Mouse (Mus musculus): ENCODE data around the gene Hoxd4.

The Hoxd4 gene

DNA sequence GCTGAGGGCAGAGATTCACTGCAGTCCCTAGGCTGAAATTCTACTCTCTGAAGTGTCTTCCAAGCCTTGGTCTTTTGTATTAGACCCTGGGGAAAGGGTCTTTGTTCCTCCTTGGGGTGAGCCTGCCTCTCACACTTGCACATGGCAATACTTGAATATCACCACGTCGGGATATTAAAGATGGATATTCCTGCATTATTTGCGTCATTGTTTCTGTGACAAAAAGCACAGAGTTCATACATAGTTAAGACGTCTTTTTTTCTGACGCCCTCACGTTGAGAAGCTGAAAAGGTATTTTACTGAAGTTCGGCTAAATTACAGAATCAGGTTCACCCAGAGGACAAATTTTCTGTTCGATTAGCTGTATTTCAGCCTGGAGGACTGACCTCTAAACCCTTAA is 18.6 kb downstream of the Hoxd4 start:
- DNase-seq (ENCODE audit: low spot score), result no peak

DNA sequence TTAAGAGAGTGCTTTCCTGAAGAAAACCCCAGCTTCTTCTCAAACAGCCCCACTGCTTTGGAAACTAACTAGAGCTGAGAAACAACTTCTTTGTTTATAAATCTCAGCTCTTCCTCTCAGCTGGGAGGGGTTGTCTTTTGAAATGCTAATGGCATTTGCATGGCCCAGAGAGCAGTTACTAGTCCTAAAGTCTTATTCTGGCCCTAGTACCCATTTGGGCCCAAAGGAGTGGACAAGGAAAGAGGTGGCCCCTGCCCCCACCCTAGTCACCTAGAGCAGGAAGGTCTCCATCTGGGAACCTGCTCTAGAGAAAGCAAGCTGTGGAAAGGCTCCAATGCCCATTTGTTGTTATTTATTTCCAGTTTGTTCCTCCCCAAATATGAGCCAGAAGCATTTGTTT is 19.3 kb downstream of the Hoxd4 start:
- no peak for DNase-seq (ENCODE audit: low spot score)

DNA sequence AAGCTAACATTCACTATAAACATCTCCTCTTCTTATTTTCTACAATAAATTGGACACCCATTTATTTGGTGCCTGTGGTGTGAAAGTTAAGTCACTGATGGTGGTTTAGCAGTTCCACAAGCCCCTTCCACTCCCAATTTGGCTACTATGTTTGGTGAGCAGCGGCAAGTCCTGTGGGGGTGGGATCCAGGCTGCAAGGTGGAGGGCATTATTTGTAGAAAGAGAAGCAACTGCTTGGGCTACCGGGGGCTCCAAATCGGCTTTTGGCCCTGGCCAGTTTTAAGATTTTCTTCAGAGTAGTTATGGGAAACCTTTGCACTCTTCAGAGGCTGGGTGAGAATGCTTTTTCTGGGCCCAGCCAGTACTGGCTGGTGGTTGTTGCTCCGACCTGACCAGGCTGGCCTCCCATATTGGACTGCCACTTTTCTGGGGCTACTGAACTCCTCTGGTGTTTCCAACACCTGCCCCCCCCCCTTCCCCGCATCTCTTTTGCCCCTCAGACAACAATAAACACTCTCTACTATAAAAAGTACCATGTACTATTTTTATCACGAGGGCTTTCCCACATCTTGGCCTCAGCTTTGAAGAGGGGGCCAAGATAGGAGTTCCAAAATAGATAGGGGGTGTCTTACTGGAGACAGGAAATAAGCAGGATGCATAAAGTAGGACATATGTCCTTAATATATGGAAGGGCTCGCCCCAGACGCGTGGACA is 20.2 kb downstream of the Hoxd4 start:
- DNase-seq (ENCODE audit: low spot score), result no peak

DNA sequence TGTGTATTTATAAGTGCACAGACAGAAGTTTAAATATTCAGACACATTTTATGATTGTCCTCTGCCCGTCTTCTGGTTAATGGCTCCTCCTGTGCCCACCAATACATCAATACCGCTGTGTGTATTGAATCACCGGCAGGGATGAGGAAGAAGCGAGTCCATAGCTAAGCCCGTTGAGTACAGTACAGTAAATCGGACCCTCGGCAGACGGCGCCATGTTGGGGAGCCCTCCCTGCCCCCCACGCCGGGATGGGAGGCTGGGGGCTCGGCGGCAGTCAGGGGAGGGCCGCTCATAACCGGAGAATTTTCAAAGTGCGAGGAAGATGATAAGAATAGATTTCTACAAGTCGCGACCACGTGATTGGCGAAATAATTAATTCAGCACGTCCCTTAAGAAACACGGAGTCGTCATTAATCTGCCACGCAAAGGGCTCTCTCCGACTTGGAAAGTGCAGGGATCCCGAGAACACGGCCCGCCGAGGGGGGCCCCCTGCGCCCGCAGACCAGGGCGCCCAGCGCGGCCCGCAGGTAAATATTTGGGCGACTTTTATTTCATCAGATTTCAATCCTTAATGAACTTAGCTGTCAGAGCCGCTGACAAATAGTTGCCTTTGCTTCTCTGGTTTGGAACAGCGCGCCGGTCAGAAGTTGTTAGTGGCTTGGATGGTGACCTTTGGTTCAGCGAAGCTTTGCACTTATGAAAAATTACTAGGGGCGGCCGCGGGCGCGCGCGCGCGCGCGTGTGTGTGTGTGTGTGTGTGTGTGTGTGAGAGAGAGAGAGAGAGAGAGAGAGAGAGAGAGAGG is 21.0 kb downstream of the Hoxd4 start:
- no peak for DNase-seq (ENCODE audit: low spot score)

DNA sequence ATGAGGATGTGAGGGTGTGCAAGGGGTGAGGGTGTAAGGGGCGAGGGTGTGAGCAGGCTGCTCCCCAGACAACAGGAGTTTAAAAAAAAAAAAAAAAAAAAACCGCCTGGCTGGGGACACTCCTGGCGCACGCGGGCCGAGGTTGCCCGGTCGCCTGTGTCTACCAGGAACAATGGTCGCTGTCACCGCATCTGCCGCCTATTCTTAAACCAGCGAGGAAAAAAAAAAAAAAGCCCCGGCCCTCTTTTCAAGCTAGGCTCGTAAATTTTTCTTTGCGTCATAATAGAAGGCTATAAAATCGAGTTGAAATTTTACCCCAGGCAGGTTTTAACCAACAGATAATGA is 21.6 kb downstream of the Hoxd4 start:
- no peak for DNase-seq (ENCODE audit: low spot score)

DNA sequence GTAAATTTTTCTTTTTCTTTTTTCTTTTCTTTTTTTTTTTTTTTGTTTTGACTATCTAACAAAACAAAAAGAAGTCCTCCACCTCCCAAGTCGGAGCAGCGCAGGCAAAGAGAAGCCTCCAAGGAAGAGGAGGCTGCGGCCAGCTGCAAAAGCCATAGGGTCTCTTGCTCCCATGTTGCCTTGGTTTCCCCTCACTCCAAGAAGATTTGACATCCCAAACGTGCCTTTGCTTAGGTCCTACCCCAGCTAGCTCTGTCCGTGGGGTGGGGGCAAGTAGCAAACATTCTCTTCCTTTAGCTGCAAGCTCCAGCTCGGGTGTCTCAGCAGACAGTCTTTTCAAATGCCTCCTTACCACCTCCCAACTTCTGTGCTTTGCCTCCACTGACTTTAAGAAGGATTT is 22.0 kb downstream of the Hoxd4 start:
- DNase-seq (ENCODE audit: low spot score), result no peak

GRCm38 (mm10) chr2:74734451-74734850 is 22.7 kb downstream of the Hoxd4 start:
- DNase-seq (ENCODE audit: low spot score), result no peak

DNA sequence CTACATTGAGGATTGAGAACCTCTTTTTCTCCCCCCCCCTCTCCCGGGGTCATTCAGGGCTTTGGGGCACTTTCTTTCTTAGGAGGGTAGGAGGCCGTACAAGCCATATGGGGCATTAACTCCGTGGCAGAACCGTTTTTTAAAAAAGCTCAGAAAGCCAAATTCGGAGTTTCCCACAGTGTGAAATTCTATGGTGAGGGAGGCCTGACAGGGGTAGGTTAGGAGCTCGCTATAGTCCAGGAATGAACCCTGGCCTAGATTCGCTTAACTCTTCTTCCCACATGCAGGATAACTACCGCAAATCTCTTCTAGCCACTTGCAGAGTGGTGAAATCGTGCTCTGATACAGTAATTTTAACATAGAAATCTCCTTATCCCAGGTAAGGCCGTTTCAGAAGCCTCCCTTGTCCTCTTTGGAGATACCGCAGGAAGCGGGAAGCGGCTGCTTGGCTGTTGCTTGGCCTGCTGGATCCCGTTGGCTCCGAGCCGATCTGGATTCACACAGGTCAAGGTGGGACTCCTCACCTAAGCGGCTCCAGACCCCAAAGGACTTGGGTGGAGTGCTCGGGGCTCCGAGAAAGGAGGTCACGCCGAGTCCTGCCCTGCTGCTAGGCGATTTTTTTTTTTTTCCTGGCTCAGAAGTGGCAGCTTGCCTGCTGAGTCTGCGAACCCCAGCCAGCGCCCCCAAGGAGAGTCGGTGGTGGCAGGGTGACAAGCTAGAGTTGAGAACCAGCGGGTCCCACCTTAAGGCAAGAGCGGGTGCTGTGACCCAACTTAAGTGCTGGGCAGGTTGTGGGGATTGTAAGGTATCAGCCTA is 23.5 kb downstream of the Hoxd4 start:
- no peak for DNase-seq (ENCODE audit: low spot score)

GRCm38 (mm10) chr2:74735851-74736687 is 24.3 kb downstream of the Hoxd4 start:
- DNase-seq (ENCODE audit: low spot score), result no peak

DNA sequence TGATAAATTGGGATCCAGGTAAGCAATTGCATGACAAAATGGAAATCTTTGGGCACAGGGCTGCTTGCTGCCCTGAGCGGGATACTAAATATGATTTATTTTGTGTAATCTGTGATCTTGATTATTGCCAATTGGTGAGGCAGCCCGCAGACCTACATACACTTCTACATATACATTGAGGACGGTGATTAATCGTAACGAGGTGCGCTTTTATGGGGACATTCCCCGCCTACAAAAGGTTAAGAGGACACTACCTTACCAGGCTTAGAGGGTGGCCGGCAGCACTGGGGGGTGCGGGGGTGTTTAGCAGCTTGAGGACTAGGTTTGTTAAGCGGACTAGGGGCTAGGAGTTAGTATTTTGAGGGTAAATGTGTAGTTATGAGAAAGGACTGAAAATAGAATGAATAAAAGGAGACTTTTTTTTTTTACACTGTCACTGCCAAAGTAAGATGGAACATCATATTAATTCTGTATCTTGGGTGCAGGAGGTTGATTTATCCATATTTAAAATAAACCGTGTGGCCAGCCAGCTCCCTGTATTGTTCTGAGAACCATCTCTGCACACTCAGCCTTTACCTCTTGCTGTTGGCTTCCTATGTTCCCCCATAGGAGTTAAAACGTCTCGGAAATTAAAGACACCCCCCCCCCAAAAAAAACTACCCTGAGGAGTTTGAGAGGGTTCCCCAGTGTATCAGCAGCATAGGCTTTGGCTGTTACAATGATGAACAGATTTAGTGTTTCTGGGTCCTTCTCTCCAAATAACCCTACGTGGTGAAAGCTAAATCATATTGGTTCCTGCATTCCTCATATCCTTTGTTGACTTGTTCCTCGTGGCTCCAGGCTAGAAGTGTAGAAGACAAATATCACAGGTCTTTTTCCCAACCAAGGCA is 25.2 kb downstream of the Hoxd4 start:
- DNase-seq (ENCODE audit: low spot score), result no peak

- DNase-seq (ENCODE audit: low spot score), result no peak
Measured at GRCm38 (mm10) chr2:74737578-74738070, 25.9 kb downstream of the Hoxd4 start.

GRCm38 (mm10) chr2:74738623-74739475 is 27.1 kb downstream of the Hoxd4 start:
- no peak for DNase-seq (ENCODE audit: low spot score)

GRCm38 (mm10) chr2:74739476-74739800 is 27.7 kb downstream of the Hoxd4 start:
- DNase-seq (ENCODE audit: low spot score), result no peak

- no peak for DNase-seq (ENCODE audit: low spot score)
Measured at GRCm38 (mm10) chr2:74739869-74740268, 28.1 kb downstream of the Hoxd4 start.

- DNase-seq (ENCODE audit: low spot score), result no peak
Measured at GRCm38 (mm10) chr2:74740311-74741091, 28.8 kb downstream of the Hoxd4 start.

- no peak for DNase-seq (ENCODE audit: low spot score)
Measured at GRCm38 (mm10) chr2:74741252-74741978, 29.7 kb downstream of the Hoxd4 start.

- no peak for DNase-seq (ENCODE audit: low spot score)
Measured at GRCm38 (mm10) chr2:74741979-74742277, 30.2 kb downstream of the Hoxd4 start.

DNA sequence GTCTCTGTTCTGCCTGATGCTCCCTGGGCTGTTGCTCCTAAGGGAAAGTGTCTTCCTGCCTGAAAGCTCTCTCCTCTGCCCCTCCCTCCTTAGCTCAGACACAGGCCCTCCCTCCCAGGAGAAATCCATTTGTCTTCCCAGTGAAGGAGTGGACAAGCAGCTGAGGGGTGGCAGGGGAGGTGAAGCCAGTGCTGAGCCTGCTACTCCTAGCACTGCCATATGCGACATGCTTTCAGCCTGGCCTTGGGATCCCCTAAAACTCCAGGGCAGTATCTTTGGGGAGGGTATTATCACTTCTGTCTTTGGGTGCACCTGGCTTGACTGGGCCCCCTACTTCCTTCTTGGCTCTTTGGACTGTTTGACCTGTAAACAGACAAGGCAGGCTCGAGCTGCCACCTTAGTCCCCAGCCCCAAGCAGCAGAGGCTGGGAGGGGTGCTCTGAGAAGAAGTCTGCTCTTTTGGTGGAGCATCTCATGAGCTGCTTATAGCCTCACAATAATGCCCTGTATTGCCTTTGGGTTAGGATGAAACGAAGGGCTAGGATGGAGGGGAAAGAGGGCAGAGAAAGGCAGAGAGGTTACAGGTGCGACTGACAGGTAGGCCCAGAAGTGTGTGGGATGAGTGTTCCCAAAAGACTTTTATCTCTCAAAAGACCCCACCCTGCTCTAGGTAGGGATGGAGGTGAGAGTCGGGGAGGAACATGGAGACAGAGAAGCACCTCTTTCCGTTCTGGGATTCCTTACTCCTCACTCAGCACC is 34.0 kb downstream of the Hoxd4 start:
- DNase-seq (ENCODE audit: low spot score), result no peak
